Mouse (Mus musculus) megakaryocyte, embryonic 14.5 days (primary cell): ENCODE measurements around the gene Retreg1. TPM values are rescaled to one million over a fixed set of nuclear protein-coding genes. Genes with fewer than 3 reads are reported as not detected.
"Not testable (repeated sequence)": the region's sequence is repeated elsewhere in the genome, so short reads cannot be mapped to it uniquely, and the experiment has no call there.

Experiments used
- H3K27me3 ChIP-seq: replicated peaks from 2 replicates; pipeline ENCODE3; 2012; ENCODE audit warnings: inconsistent platforms
- H3K36me3 ChIP-seq: replicated peaks from 2 replicates; pipeline ENCODE3; 2012; ENCODE audit warnings: low read length, inconsistent platforms, mixed read lengths
- H3K4me1 ChIP-seq: 2 replicates; pipeline ENCODE4 v1.6.1; 2012; ENCODE audit warnings: inconsistent platforms
- H3K4me3 ChIP-seq: replicated peaks from 2 replicates; pipeline ENCODE3; 2012; ENCODE audit warnings: moderate library complexity, mild to moderate bottlenecking, inconsistent platforms
- H3K9me3 ChIP-seq: 2 replicates; pipeline ENCODE4 v1.6.1; 2012; ENCODE audit warnings: inconsistent platforms
- FLI1 ChIP-seq: IDR thresholded peaks from 2 replicates; pipeline ENCODE4 v1.6.1; 2012; ENCODE audit warnings: low read length, inconsistent platforms, mixed read lengths
- GATA1 ChIP-seq: IDR thresholded peaks from 3 replicates; pipeline ENCODE4 v1.6.1; 2012; ENCODE audit warnings: mixed read lengths, low read length, inconsistent platforms, borderline replicate concordance
- polyA plus RNA-seq: library from polyadenylated mRNA; stranded (reverse); fragments of >175 nt; gene quantifications from 2 replicates; pipeline ENCODE4 v1.2.3, GENCODE M21; 2012; ENCODE audit warnings: low replicate concordance; ENCODE audit not compliant: insufficient read depth

The Retreg1 gene
- polyA plus RNA-seq, 1 experiment = 1.4 TPM

GRCm38 (mm10) chr15:25972758-25973157, 129.8 kb downstream of the Retreg1 start:
- Histone ChIP-seq H3K4me1 (no peaks in the 10 kb centered on the region), H3K4me3 (no peak overlapping the region), H3K9me3 (no peaks in the 10 kb centered on the region), H3K36me3 (no peaks in the 10 kb centered on the region), H3K27me3 (peaks cover 2% of the 10 kb centered on the region)
- no peak for TF ChIP-seq GATA1

DNA sequence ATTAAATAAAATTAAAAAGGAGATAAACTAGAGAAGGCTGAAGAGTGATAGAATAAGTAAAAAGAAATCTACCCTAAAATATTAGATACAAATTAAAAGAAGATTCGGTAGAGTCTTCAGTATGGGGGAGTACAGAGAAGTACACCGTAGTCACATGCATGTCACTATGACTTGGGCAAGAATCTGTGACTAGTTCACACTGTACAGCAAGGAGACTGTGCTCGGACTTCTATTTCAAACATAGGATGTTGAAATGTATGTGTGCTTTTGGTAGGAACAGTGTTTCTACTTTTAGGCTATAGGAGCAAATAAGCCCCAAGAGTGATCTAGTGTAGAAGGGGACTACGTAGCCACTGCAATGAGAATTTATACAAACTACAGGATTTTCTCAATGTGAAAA, 131.4 kb downstream of the Retreg1 start:
- no peak overlapping the region for H3K4me3 ChIP-seq
- H3K9me3 ChIP-seq = no peaks in the 10 kb centered on the region
- no peaks in the 10 kb centered on the region for H3K27me3 ChIP-seq
- TF ChIP-seq FLI1 (no peak), GATA1 (no peak)
- H3K36me3 ChIP-seq = no peaks in the 10 kb centered on the region
- H3K4me1 ChIP-seq = no peaks in the 10 kb centered on the region

GRCm38 (mm10) chr15:25975810-25976209, 132.8 kb downstream of the Retreg1 start:
- Histone ChIP-seq H3K27me3 (no peaks in the 10 kb centered on the region), H3K9me3 (no peaks in the 10 kb centered on the region), H3K4me3 (no peak overlapping the region), H3K4me1 (no peaks in the 10 kb centered on the region), H3K36me3 (no peaks in the 10 kb centered on the region)
- TF ChIP-seq FLI1 = no peak
- TF ChIP-seq GATA1 = no peak

GRCm38 (mm10) chr15:25983614-25984013, 140.6 kb downstream of the Retreg1 start:
- Histone ChIP-seq H3K4me3 (peak overlapping the region; percentile 96), H3K4me1 (peaks cover 31% of the 10 kb centered on the region), H3K36me3 (peaks cover 20% of the 10 kb centered on the region)
- not testable (repeated sequence) for H3K9me3 ChIP-seq, H3K27me3 ChIP-seq

- H3K27me3 ChIP-seq = no peaks in the 10 kb centered on the region
- TF ChIP-seq FLI1 (peak; percentile 84; the same call in 1 of the 2 replicates), GATA1 (no peak)
These were observed 141.2 kb downstream of the Retreg1 start, which contains the start of gene Zfp622 for GRCm38 (mm10) chr15:25984067-25984733. TSS of gene Zfp622 (plus strand) at chr15:25984366.

GRCm38 (mm10) chr15:25984734-25985492, 141.9 kb downstream of the Retreg1 start:
- Histone ChIP-seq H3K4me3 (peak overlapping the region; percentile 96), H3K4me1 (peaks cover 40% of the 10 kb centered on the region), H3K27me3 (no peaks in the 10 kb centered on the region), H3K9me3 (no peaks in the 10 kb centered on the region), H3K36me3 (peaks cover 32% of the 10 kb centered on the region)
- no peak for TF ChIP-seq GATA1
- TF ChIP-seq FLI1 = no peak

More at GRCm38 (mm10) chr15:25984067-25984733, 141.2 kb downstream of the Retreg1 start, which contains the start of gene Zfp622:
- Histone ChIP-seq H3K36me3 (peaks cover 25% of the 10 kb centered on the region), H3K9me3 (no peaks in the 10 kb centered on the region), H3K4me3 (peak within 1 kb of the TSS; percentile 96), H3K4me1 (peaks cover 36% of the 10 kb centered on the region)

- Histone ChIP-seq H3K4me1 (peaks cover 24% of the 10 kb centered on the region), H3K9me3 (no peaks in the 10 kb centered on the region), H3K27me3 (no peaks in the 10 kb centered on the region), H3K36me3 (peaks cover 97% of the 10 kb centered on the region), H3K4me3 (no peak overlapping the region)
- TF ChIP-seq FLI1 = no peak
- no peak for TF ChIP-seq GATA1
These were observed 150.2 kb downstream of the Retreg1 start for GRCm38 (mm10) chr15:25992992-25993727.

- Histone ChIP-seq H3K4me3 (no peak overlapping the region), H3K27me3 (no peaks in the 10 kb centered on the region), H3K4me1 (peaks cover 8% of the 10 kb centered on the region), H3K36me3 (peaks cover 80% of the 10 kb centered on the region), H3K9me3 (no peaks in the 10 kb centered on the region)
- no peak for TF ChIP-seq GATA1
- TF ChIP-seq FLI1 = no peak
These were observed 152.5 kb downstream of the Retreg1 start for GRCm38 (mm10) chr15:25995521-25995920.

- H3K4me3 ChIP-seq, H3K4me1 ChIP-seq, H3K27me3 ChIP-seq, H3K9me3 ChIP-seq: not testable (repeated sequence)
- H3K36me3 ChIP-seq = peaks cover 41% of the 10 kb centered on the region
These were observed 156.6 kb downstream of the Retreg1 start for GRCm38 (mm10) chr15:25999545-25999944.

- Histone ChIP-seq H3K4me3 (no peak overlapping the region), H3K4me1 (no peaks in the 10 kb centered on the region), H3K9me3 (no peaks in the 10 kb centered on the region), H3K36me3 (no peaks in the 10 kb centered on the region), H3K27me3 (peaks cover 4% of the 10 kb centered on the region)
- TF ChIP-seq FLI1 (no peak), GATA1 (no peak)
These were observed 165.6 kb downstream of the Retreg1 start for GRCm38 (mm10) chr15:26008621-26009020.
